Mouse (Mus musculus) megakaryocyte, embryonic 14.5 days (primary cell): Measurements from ENCODE around the gene Gclc. TPM values are rescaled to one million over a fixed set of nuclear protein-coding genes. Genes with fewer than 3 reads are reported as not detected.

Experiments
- H3K27me3 ChIP-seq: replicated peaks from 2 replicates; pipeline ENCODE3; 2012; ENCODE audit warnings: inconsistent platforms
- H3K36me3 ChIP-seq: replicated peaks from 2 replicates; pipeline ENCODE3; 2012; ENCODE audit warnings: low read length, inconsistent platforms, mixed read lengths
- H3K4me1 ChIP-seq: 2 replicates; pipeline ENCODE4 v1.6.1; 2012; ENCODE audit warnings: inconsistent platforms
- H3K4me3 ChIP-seq: replicated peaks from 2 replicates; pipeline ENCODE3; 2012; ENCODE audit warnings: moderate library complexity, mild to moderate bottlenecking, inconsistent platforms
- H3K9me3 ChIP-seq: 2 replicates; pipeline ENCODE4 v1.6.1; 2012; ENCODE audit warnings: inconsistent platforms
- FLI1 ChIP-seq: IDR thresholded peaks from 2 replicates; pipeline ENCODE4 v1.6.1; 2012; ENCODE audit warnings: low read length, inconsistent platforms, mixed read lengths
- GATA1 ChIP-seq: IDR thresholded peaks from 3 replicates; pipeline ENCODE4 v1.6.1; 2012; ENCODE audit warnings: mixed read lengths, low read length, inconsistent platforms, borderline replicate concordance
- polyA plus RNA-seq: library from polyadenylated mRNA; stranded (reverse); fragments of >175 nt; gene quantifications from 2 replicates; pipeline ENCODE4 v1.2.3, GENCODE M21; 2012; ENCODE audit warnings: low replicate concordance; ENCODE audit not compliant: insufficient read depth

The Gclc gene
- polyA plus RNA-seq, 1 experiment: 9.1 TPM

DNA sequence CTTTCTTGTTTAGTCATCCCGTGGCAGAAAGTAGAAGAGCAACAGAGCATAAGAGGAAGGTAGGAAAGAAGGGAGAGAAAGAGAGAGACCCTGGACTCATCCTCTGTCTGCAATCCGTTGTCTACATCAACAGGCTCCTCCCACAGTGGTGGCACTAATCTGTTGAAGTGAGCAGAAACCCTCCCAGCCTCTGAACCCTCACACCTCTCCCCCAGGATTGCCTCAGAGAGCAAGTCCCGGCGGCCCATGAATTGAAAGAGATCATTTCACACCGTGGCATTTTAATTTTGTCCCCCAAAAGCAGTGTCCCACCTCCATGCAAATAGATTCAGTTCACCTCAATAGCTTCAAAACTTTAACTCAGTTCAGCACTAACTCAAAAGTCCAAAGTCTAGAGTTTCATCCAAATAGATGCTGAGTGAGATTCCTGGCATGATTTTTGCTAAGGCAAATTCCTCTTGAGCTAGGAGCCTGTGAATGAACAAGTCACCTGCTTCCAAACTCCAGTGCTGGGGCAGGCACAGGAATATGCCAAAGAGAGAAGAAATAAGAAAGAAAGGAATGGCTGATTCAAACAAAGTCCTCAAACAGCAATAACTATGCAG, 36.4 kb upstream of the Gclc start:
- Histone ChIP-seq H3K4me1 (peaks cover 18% of the 10 kb centered on the region), H3K36me3 (no peaks in the 10 kb centered on the region), H3K4me3 (no peak overlapping the region), H3K27me3 (peaks cover 2% of the 10 kb centered on the region), H3K9me3 (no peaks in the 10 kb centered on the region)
- TF ChIP-seq GATA1 (no peak), FLI1 (no peak)

DNA sequence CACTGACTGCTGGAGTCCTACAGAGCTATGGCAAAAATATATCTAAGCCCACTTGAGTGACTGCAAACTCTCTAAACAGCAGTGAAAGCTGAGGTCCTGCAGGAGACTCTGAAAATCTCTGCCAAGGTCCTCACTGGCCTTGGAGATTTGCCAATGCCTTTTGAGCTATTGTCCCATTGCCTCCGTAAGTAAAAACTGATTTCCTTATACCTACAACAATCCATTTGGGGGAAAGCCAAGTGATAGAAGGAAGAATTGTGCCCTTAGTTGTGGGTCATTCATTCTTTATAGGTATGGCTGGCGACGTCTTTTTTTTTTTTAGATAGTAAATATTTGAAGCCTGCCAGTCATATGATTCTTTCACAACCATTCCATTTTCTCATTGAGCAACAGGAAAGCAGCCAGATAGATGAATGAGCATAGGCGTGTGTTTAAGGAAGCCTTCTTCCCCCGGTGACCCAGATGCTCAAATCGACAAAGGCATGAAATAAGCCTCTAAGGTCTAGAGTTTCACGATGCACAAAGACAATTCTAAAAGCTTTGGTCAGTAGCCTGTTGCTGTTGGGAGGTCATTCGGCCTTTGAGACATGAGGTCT, 35.4 kb upstream of the Gclc start:
- TF ChIP-seq FLI1: no peak
- no peak for TF ChIP-seq GATA1
- Histone ChIP-seq H3K36me3 (no peaks in the 10 kb centered on the region), H3K9me3 (no peaks in the 10 kb centered on the region), H3K4me3 (no peak overlapping the region), H3K4me1 (peaks cover 10% of the 10 kb centered on the region), H3K27me3 (peaks cover 2% of the 10 kb centered on the region)

- Histone ChIP-seq H3K4me3 (no peak overlapping the region), H3K4me1 (peaks cover 9% of the 10 kb centered on the region), H3K9me3 (no peaks in the 10 kb centered on the region), H3K36me3 (no peaks in the 10 kb centered on the region), H3K27me3 (peaks cover under 1% of the 10 kb centered on the region)
- TF ChIP-seq GATA1 (no peak), FLI1 (no peak)
Measured at GRCm38 (mm10) chr9:77719675-77720074, 34.7 kb upstream of the Gclc start.

DNA sequence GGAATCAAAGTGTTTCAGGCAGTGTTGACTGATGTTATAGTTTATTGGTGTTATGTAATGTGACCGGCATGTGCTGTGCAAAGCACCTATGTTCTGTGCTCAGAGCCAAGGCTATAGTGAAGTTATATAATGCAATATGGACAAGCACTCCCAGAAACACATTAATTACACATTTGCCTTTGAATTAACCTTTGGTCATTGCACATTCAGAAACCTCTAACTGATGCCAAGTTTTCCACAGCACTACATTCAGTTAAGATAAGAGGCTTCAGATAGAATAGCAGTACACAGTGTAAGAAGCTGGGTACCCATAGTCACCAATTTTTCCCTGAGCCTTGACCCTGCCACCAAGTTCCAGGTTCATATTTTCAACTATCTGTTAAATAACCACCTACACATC, 32.0 kb upstream of the Gclc start:
- peaks cover 9% of the 10 kb centered on the region for H3K4me1 ChIP-seq

DNA sequence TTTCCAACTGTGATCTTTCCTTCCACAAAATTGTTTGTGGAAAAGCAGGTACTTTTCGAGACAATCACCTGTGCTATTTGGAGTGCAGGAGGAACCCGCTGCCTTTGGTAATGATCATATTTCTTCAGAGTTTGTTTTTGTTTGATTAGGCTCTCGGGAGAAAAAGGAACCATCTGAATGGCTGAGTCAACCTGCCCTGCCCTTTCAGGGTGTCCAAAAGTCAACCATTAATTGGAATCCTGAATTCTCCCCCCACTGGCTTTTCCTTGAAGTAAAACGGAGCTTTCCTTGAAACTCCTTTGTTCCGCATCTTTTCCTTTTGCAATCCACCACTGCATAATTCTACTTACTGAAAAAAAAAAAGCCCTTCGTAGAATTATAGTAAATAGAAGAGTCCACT, 30.1 kb upstream of the Gclc start:
- Histone ChIP-seq H3K4me3 (no peak overlapping the region), H3K36me3 (no peaks in the 10 kb centered on the region), H3K9me3 (no peaks in the 10 kb centered on the region), H3K4me1 (peaks cover 9% of the 10 kb centered on the region), H3K27me3 (no peaks in the 10 kb centered on the region)
- TF ChIP-seq GATA1: no peak

More for the DNA sequence above, 32.0 kb upstream of the Gclc start:
- TF ChIP-seq FLI1 (no peak), GATA1 (no peak)
- Histone ChIP-seq H3K9me3 (no peaks in the 10 kb centered on the region), H3K4me3 (no peak overlapping the region), H3K27me3 (no peaks in the 10 kb centered on the region), H3K36me3 (no peaks in the 10 kb centered on the region)

DNA sequence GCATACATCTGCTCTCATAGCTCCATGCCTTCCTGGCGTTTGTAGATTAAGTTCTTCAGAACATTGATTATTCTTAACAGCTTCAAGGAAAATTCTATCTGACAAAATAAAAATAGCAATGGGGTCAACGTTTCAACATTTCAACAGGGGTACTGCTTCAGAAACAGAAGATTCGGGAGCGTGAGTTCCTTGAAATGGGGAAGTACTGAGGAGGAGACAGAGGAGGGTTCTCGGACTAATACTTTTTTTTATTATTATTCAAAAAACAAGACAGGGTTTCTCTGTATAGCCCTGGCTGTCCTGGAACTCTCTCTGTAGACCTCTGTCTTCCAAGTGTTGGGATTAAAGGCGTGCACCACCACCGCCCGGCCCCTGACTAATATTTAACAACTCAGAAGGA, 28.9 kb upstream of the Gclc start:
- no peaks in the 10 kb centered on the region for H3K36me3 ChIP-seq
- no peak overlapping the region for H3K4me3 ChIP-seq
- H3K27me3 ChIP-seq: no peaks in the 10 kb centered on the region
- TF ChIP-seq FLI1: no peak
- TF ChIP-seq GATA1: no peak
- no peaks in the 10 kb centered on the region for H3K9me3 ChIP-seq
- peaks cover 9% of the 10 kb centered on the region for H3K4me1 ChIP-seq

GRCm38 (mm10) chr9:77726018-77726684, 28.2 kb upstream of the Gclc start:
- no peaks in the 10 kb centered on the region for H3K36me3 ChIP-seq
- no peaks in the 10 kb centered on the region for H3K9me3 ChIP-seq
- peaks cover 9% of the 10 kb centered on the region for H3K4me1 ChIP-seq
- no peak overlapping the region for H3K4me3 ChIP-seq
- no peak for TF ChIP-seq FLI1
- TF ChIP-seq GATA1: no peak
- no peaks in the 10 kb centered on the region for H3K27me3 ChIP-seq

DNA sequence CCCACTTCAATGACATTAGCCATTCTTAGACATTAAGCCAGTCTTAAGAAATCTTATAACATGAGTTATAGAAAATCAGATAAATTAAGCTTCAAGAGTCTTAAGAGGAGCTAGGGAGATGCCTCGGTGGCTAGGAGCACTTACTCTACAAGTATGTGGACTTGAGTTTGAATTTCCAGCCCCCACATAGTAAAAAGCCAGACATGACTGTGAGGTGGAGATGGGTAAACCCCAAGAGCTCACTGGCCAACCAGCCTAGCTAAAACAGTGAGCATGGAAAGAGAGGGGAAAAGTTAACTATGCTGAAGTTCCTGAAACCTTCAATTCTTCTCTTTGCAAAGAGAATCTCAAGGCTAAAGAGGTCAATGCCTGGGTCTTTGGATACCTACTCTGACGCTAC, 27.3 kb upstream of the Gclc start:
- H3K9me3 ChIP-seq: no peaks in the 10 kb centered on the region
- H3K4me3 ChIP-seq: no peak overlapping the region
- no peaks in the 10 kb centered on the region for H3K36me3 ChIP-seq
- no peaks in the 10 kb centered on the region for H3K27me3 ChIP-seq
- H3K4me1 ChIP-seq: peaks cover 9% of the 10 kb centered on the region
- TF ChIP-seq FLI1: no peak
- no peak for TF ChIP-seq GATA1

DNA sequence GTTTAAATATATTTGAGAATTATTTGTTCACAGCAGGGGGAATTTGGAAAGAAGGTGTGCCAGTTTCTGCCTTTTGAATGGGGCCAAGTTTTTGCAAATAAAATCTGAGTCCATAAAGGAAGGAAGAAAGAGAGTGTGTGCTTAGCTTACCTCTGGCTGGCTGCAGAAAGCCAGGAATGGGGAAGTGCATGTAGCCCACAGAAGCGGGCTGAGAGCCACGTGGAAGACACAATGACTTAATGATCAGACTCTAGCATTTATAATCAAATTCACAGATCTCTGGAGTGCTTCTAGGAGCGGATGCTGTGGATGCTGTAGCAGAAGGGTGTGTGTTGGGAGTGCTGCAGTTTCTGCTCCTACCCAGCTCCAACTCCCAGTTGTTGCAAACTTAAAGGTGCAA, 22.3 kb upstream of the Gclc start:
- no peaks in the 10 kb centered on the region for H3K27me3 ChIP-seq
- H3K36me3 ChIP-seq: no peaks in the 10 kb centered on the region
- H3K9me3 ChIP-seq: no peaks in the 10 kb centered on the region
- H3K4me3 ChIP-seq: no peak overlapping the region
- H3K4me1 ChIP-seq: no peaks in the 10 kb centered on the region; the same call in 1 of the 2 replicates
- no peak for TF ChIP-seq FLI1
- no peak for TF ChIP-seq GATA1

GRCm38 (mm10) chr9:77737298-77738041, 16.9 kb upstream of the Gclc start:
- Histone ChIP-seq H3K36me3 (no peaks in the 10 kb centered on the region), H3K4me1 (peaks cover 12% of the 10 kb centered on the region), H3K27me3 (no peaks in the 10 kb centered on the region), H3K4me3 (peak overlapping the region; percentile 83), H3K9me3 (no peaks in the 10 kb centered on the region)
- TF ChIP-seq FLI1: no peak
- TF ChIP-seq GATA1: no peak
